ENCODE assay signal across 10 mouse cellular contexts in the genomic region with DNA sequence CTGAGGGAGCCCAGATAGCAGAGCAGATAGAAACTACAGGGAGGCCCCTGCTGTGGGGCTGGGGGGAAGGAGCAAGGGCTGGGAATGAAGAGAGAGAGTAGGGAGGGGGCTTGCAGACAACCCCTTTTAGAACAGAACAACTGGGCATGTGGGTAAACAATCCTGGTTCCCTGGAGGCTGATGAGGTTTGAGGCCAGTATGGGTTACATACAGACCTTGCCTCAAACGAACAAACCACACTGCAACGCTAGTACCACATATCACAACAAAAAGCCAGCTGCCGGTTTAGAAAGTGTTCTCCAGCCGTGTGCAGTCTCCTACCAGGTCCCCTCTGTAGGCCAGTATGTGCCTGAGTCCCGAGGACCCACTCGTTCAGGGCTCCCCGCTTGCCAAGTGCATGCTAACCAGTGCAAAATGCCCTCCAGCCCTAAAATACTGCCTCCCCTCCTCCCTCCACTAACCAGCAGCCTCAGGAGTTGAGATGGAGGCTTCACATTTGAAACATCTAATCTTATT. TPM values are rescaled to one million over a fixed set of nuclear protein-coding genes. Genes with fewer than 3 reads are reported as not detected.
DNase-seq lines count a peak whose midpoint lies in the region; ATAC-seq and TF ChIP-seq lines count a peak whose summit lies in the region.
"Had no signal": no experiment of that assay in that cellular context is flagged by ENCODE, and none has a peak within 500 bp of the region (broad histone marks: within the 10 kb centered on the region; RNA-seq: fewer than 3 reads in every experiment).

No protein-coding gene starts in this region.

- TF ChIP-seq CTCF in liver, adult 2 months (IDR thresholded peaks at IDR 0.05; ENCODE audit: low read depth, low read length) = no peak

- intact Hi-C loops in heart, postnatal 14 days (cut with DNase I) = no loop called here
- intact Hi-C loops in left cerebral cortex, postnatal 4 days (cut with DNase I) = no loop called here

- peak overlapping the region; percentile 52; the same call in 1 of the 2 replicates for H3K9ac ChIP-seq in heart, embryonic 11.5 days (ENCODE audit: low read depth, low read length)
- peak overlapping the region; percentile 2 for H3K9ac ChIP-seq in liver, adult 2 months (ENCODE audit: low read depth, low read length)
- no peak overlapping the region for H3K9ac ChIP-seq in liver, embryonic 11.5 days (ENCODE audit: low read depth, low read length)
- H3K9ac ChIP-seq in embryonic facial prominence, embryonic 12.5 days = no peak overlapping the region
- H3K9ac ChIP-seq: liver, embryonic 13.5 days had no signal

- no peak for TF ChIP-seq POLR2A in liver, adult 2 months (IDR thresholded peaks at IDR 0.05; ENCODE audit: extremely low read depth, insufficient read depth, low read length)

- WGBS in heart, embryonic 11.5 days (ENCODE audit: insufficient replicate concordance) = 38% methylated on average over 7 of the region's 7 CpGs
- WGBS in liver, adult 2 months = 28% methylated on average over 7 of the region's 7 CpGs
- whole genome bisulfite sequencing in liver, embryonic 11.5 days = 60% methylated on average over 7 of the region's 7 CpGs
- 24% methylated on average over 7 of the region's 7 CpGs for WGBS in embryonic facial prominence, embryonic 12.5 days
- WGBS in limb, embryonic 10.5 days = 44% methylated on average over 7 of the region's 7 CpGs

- peak overlapping the region; percentile 31 for H3K4me2 ChIP-seq in heart, embryonic 11.5 days
- no peak overlapping the region for H3K4me2 ChIP-seq in liver, embryonic 11.5 days
- H3K4me2 ChIP-seq in embryonic facial prominence, embryonic 12.5 days (replicated peaks) = peak overlapping the region; percentile 18
- H3K4me2 ChIP-seq: liver, embryonic 13.5 days had no signal

- peak overlapping the region; percentile 57; the same call in 1 of the 2 replicates for H3K27ac ChIP-seq in heart, embryonic 11.5 days (ENCODE audit: low read depth, low read length)
- H3K27ac ChIP-seq in liver, adult 2 months (replicated peaks; ENCODE audit: insufficient read depth, low read depth, low read length) = peak overlapping the region; percentile 43
- H3K27ac ChIP-seq in liver, embryonic 11.5 days (ENCODE audit: low read depth, low read length) = no peak overlapping the region
- peak overlapping the region; percentile 25; the same call in 1 of the 2 replicates for H3K27ac ChIP-seq in embryonic facial prominence, embryonic 12.5 days
- 0 out of 2 replicates have a peak overlapping the region, but pooled peaks have one; percentile 19 for H3K27ac ChIP-seq in limb, embryonic 10.5 days
- H3K27ac ChIP-seq: liver, embryonic 13.5 days had no signal

- no peak overlapping the region for H3K4me3 ChIP-seq in heart, embryonic 11.5 days (ENCODE audit: low read depth, low read length)
- no peak overlapping the region for H3K4me3 ChIP-seq in liver, adult 2 months (ENCODE audit: insufficient read depth, low read depth, low read length)
- H3K4me3 ChIP-seq in liver, embryonic 11.5 days (ENCODE audit: low read depth, low read length) = no peak overlapping the region
- no peak overlapping the region for H3K4me3 ChIP-seq in embryonic facial prominence, embryonic 12.5 days
- H3K4me3 ChIP-seq in limb, embryonic 10.5 days = no peak overlapping the region
- H3K4me3 ChIP-seq: liver, embryonic 13.5 days had no signal

- H3K4me1 ChIP-seq in heart, embryonic 11.5 days (ENCODE audit: control insufficient read depth, insufficient read depth, low read length) = peaks cover 29% of the 10 kb centered on the region
- H3K4me1 ChIP-seq in liver, adult 2 months (ENCODE audit: control insufficient read depth, insufficient read depth, low read length) = peaks cover 60% of the 10 kb centered on the region
- H3K4me1 ChIP-seq in liver, embryonic 11.5 days (replicated peaks; ENCODE audit: control insufficient read depth, insufficient read depth, low read length) = peaks cover 14% of the 10 kb centered on the region
- H3K4me1 ChIP-seq in embryonic facial prominence, embryonic 12.5 days = peaks cover 40% of the 10 kb centered on the region
- H3K4me1 ChIP-seq in limb, embryonic 10.5 days = peaks cover 34% of the 10 kb centered on the region

- no peaks in the 10 kb centered on the region for H3K9me3 ChIP-seq in heart, embryonic 11.5 days (replicated peaks; ENCODE audit: control insufficient read depth, low read length)
- no peaks in the 10 kb centered on the region for H3K9me3 ChIP-seq in liver, embryonic 11.5 days (ENCODE audit: control insufficient read depth, low read length)
- H3K9me3 ChIP-seq in embryonic facial prominence, embryonic 12.5 days = no peaks in the 10 kb centered on the region
- no peaks in the 10 kb centered on the region for H3K9me3 ChIP-seq in limb, embryonic 10.5 days (replicated peaks)
- H3K9me3 ChIP-seq: liver, embryonic 13.5 days had no signal

- no peaks in the 10 kb centered on the region for H3K27me3 ChIP-seq in heart, embryonic 11.5 days (ENCODE audit: control insufficient read depth, insufficient read depth, low read length)
- H3K27me3 ChIP-seq in liver, adult 2 months (ENCODE audit: control insufficient read depth, insufficient read depth, low read length) = no peaks in the 10 kb centered on the region
- H3K27me3 ChIP-seq in liver, embryonic 11.5 days (replicated peaks; ENCODE audit: control insufficient read depth, insufficient read depth, low read length) = no peaks in the 10 kb centered on the region
- H3K27me3 ChIP-seq in embryonic facial prominence, embryonic 12.5 days = no peaks in the 10 kb centered on the region
- H3K27me3 ChIP-seq in limb, embryonic 10.5 days (ENCODE audit: low read depth, poor library complexity, severe bottlenecking) = no peaks in the 10 kb centered on the region
- H3K27me3 ChIP-seq: liver, embryonic 13.5 days had no signal

- ATAC-seq in heart, embryonic 11.5 days (replicated peaks; ENCODE audit: insufficient number of reproducible peaks, low FRiP score, low TSS enrichment) = no peak
- no peak for ATAC-seq in liver, embryonic 11.5 days (replicated peaks; ENCODE audit: low FRiP score)
- ATAC-seq in embryonic facial prominence, embryonic 12.5 days (ENCODE audit: insufficient number of reproducible peaks, insufficient read depth, low FRiP score, low TSS enrichment) = no peak

- H3K79me2 ChIP-seq in liver, adult 2 months (ENCODE audit: control insufficient read depth, insufficient read depth, low read length) = peaks cover 35% of the 10 kb centered on the region

- H3K36me3 ChIP-seq in heart, embryonic 11.5 days (ENCODE audit: control insufficient read depth, insufficient read depth, low read length) = no peaks in the 10 kb centered on the region
- no peaks in the 10 kb centered on the region for H3K36me3 ChIP-seq in liver, adult 2 months (ENCODE audit: control insufficient read depth, insufficient read depth, low read length)
- no peaks in the 10 kb centered on the region for H3K36me3 ChIP-seq in liver, embryonic 11.5 days (ENCODE audit: control insufficient read depth, insufficient read depth, low read length)
- no peaks in the 10 kb centered on the region for H3K36me3 ChIP-seq in embryonic facial prominence, embryonic 12.5 days
- H3K36me3 ChIP-seq in limb, embryonic 10.5 days = peaks cover 4% of the 10 kb centered on the region; the same call in 1 of the 2 replicates

- no peak for DNase-seq in heart, postnatal 14 days
- DNase-seq in liver, adult 2 months (ENCODE audit: extremely low read depth, low read depth, low spot score) = no peak
- DNase-seq in liver, embryonic 11.5 days (ENCODE audit: low spot score) = no peak
- DNase-seq in limb, embryonic 10.5 days (ENCODE audit: low spot score) = no peak
- DNase-seq in left cerebral cortex, postnatal 4 days = no peak
- DNase-seq in gastrocnemius, adult 8-10 months (ENCODE audit: low spot score in 2 of 2) = no peak
- DNase-seq: B cell, adult 2 months; liver, embryonic 13.5 days had no signal

RNA-seq across cellular contexts. Expression of a gene that starts 32.6 kb away (rescaled TPM):
- polyA plus RNA-seq in heart, embryonic 11.5 days (2014; fragmentation: Nextera tagmentation; extraction: Ambion mirVana) = 91.2 and 102 TPM in 2 replicates
- 10 to 100 TPM; 44.9 to 54.1 TPM for total RNA-seq in heart, postnatal 14 days (2021)
- total RNA-seq in liver, adult 2 months (2014; rRNA removed) = 228 and 280 TPM in 2 replicates
- 234 and 322 TPM in 2 replicates for polyA plus RNA-seq in liver, adult 2 months (2012; rRNA removed)
- polyA plus RNA-seq in liver, embryonic 11.5 days (2014; fragmentation: Nextera tagmentation; extraction: Ambion mirVana) = 54.1 and 56.0 TPM in 2 replicates
- 74.7 and 76.7 TPM in 2 replicates for polyA plus RNA-seq in embryonic facial prominence, embryonic 12.5 days (2016; fragmentation: Nextera tagmentation; extraction: Ambion mirVana)
- 91.1 and 92.8 TPM in 2 replicates for polyA plus RNA-seq in limb, embryonic 10.5 days (2016; fragmentation: Nextera tagmentation; extraction: Ambion mirVana)
- total RNA-seq in left cerebral cortex, postnatal 4 days (2021) = 10 to 100 TPM; 62.7 to 65.3 TPM
- total RNA-seq in gastrocnemius, adult 8-10 months (2022) = 1 to 10 TPM; 5.3 to 6.6 (median 5.7) TPM

Comparison
In these comparisons a context has a peak if more than half of its experiments do, and no peak if none do; other contexts are left out.
1. H3K9ac ChIP-seq: peak in heart, embryonic 11.5 days (single experiment) and liver, adult 2 months (single experiment); none in liver, embryonic 11.5 days (single experiment) and embryonic facial prominence, embryonic 12.5 days (single experiment).